Mouse (Mus musculus) spleen, adult 2 months (tissue): ENCODE results near the gene Crebrf. TPM values are rescaled to one million over a fixed set of nuclear protein-coding genes. Genes with fewer than 3 reads are reported as not detected.

Experiments used
- DNase-seq, 2 experiments: peaks; one replicate each; pipeline versions ENCODE4 v3.0.0 to v3.0.0-alpha.2; 2012 to 2021; ENCODE audit warnings: low spot score in 2 of 2, low read depth in 1 of 2
- H3K27ac ChIP-seq: fragments of 200-500 bp; 2 replicates; pipeline ENCODE4 v1.5.1; 2012; ENCODE audit warnings: low read length, inconsistent platforms; ENCODE audit not compliant: insufficient read depth
- H3K27me3 ChIP-seq: fragments of 200-500 bp; 2 replicates; pipeline ENCODE4 v1.6.1; 2012; ENCODE audit warnings: mild to moderate bottlenecking, moderate library complexity, low read length, inconsistent platforms; ENCODE audit not compliant: control insufficient read depth, insufficient read depth
- H3K36me3 ChIP-seq: fragments of 200-500 bp; 2 replicates; pipeline ENCODE4 v1.6.1; 2012; ENCODE audit warnings: mild to moderate bottlenecking, low read length, inconsistent platforms; ENCODE audit not compliant: control insufficient read depth, insufficient read depth
- H3K4me1 ChIP-seq: fragments of 200-500 bp; 2 replicates; pipeline ENCODE4 v1.6.1; 2011; ENCODE audit warnings: inconsistent platforms; ENCODE audit not compliant: control insufficient read depth, insufficient read depth, insufficient read length
- H3K4me3 ChIP-seq: fragments of 200-500 bp; 2 replicates; pipeline ENCODE4 v1.5.1; 2011; ENCODE audit warnings: mild to moderate bottlenecking, inconsistent platforms; ENCODE audit not compliant: insufficient read depth, insufficient read length; ENCODE audit errors: extremely low read depth
- CTCF ChIP-seq: fragments of 200-500 bp; IDR thresholded peaks from 2 replicates; pipeline ENCODE4 v1.5.1; 2011; ENCODE audit warnings: mild to moderate bottlenecking, inconsistent platforms; ENCODE audit not compliant: insufficient read depth, insufficient read length, insufficient replicate concordance; ENCODE audit errors: extremely low read depth
- POLR2A ChIP-seq: fragments of 200-500 bp; IDR thresholded peaks from 2 replicates; pipeline ENCODE4 v1.6.1; 2011; ENCODE audit warnings: low read depth, low read length, inconsistent platforms
- WGBS: fragments of 180-500 bp; shearing (Covaris S2); methylation state at CpG from one replicate; pipeline ENCODE4 v1.1.7; 2018; 5-methylcytosine and 5-hydroxymethylcytosine counted together
- polyA plus RNA-seq: library from polyadenylated mRNA; depleted of rRNA; stranded (reverse); fragments of >200 nt; gene quantifications from 2 replicates; pipeline ENCODE4 v1.2.3, GENCODE M21; 2012; rRNA removed

Crebrf gene
- 4.5 and 5.4 TPM in 2 replicates for polyA plus RNA-seq

DNA sequence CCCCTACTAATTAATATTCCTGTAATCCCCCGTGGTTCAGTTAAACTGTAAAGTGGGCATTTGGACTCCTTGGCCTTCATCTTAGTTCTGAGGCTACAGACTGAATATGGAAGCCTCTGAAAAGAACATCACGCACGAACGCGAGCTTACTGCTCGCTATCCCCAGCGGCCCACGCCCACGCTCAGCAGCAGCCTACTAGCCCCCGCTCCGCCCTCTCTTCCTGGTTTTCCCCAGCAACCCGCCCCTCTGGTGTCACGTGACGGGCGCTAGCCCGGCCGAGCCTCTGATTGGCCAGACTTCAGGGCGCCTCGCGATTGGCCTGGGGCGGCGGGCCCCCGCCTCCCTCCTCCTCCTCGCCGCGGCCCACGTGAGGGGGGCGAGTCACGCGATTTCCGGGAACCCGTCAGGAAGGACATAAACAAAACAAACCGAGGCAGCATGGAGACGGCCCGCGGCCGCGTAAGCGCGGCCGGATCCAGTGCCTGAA is at the start of gene Crebrf:
Crebrf (plus strand) TSS at position 380 of the 488 bp plus-strand sequence.
- H3K27ac ChIP-seq = peak within 1 kb of the TSS; percentile 85
- WGBS = under 1% methylated on average over 41 of the region's 41 CpGs
- H3K4me3 ChIP-seq = peak within 1 kb of the TSS; percentile 91
- TF ChIP-seq POLR2A = peak; percentile 67
- no peak for TF ChIP-seq CTCF
- H3K27me3 ChIP-seq = no peaks in the 10 kb centered on the region
- H3K36me3 ChIP-seq = peaks cover 2% of the 10 kb centered on the region
- peak; percentile 98 to 99 for DNase-seq
- no peaks in the 10 kb centered on the region; the same call in 1 of the 2 replicates for H3K4me1 ChIP-seq

DNA sequence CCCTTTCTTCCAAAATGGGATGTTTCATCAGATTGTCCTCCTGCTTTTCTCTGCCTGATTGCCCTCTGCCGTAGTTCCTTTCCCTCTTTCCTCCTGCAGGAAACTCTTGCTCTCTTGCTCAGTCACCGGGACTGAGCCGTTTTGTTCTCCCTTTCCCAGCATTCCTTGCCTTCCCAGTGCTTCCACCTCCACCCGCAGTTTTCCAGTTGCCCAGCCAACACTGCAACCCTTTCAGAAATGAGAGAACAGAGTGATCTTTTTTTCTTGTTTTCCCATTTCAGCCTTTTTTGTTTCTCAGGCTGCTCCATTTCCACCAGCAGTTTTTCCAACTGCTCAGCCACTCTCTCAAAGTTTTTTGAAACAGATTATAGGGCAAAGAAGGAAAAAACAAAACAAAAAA is 44.2 kb upstream of the Crebrf start:
- no peak overlapping the region for H3K4me3 ChIP-seq
- no peak for DNase-seq
- H3K4me1 ChIP-seq = peaks cover 2% of the 10 kb centered on the region; the same call in 1 of the 2 replicates
- H3K27ac ChIP-seq = no peak overlapping the region
- 57% methylated on average over 4 of the region's 4 CpGs for WGBS
- no peaks in the 10 kb centered on the region for H3K36me3 ChIP-seq
- H3K27me3 ChIP-seq = no peaks in the 10 kb centered on the region
- TF ChIP-seq POLR2A (no peak), CTCF (no peak)

DNA sequence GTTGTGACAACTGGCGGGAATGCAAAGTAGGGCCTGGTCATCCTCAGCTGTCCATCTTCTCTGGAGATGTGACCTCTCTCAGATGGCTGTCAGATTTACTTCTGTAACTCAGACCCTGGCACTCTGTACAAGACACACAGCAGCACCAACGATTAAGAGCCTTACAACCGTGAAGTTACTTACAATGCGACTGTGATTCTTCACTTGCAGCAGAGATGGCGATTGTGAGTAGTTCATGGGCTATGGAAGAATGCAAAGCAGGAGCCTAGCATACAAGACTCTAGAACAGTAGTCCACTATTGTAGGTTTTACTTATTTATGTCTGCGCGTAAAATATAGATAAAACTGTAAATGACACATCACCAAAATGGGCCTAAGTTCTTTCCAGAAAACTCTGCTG is 39.6 kb upstream of the Crebrf start:
- WGBS = 23% methylated on average over 7 of the region's 7 CpGs
- no peak overlapping the region for H3K27ac ChIP-seq
- peaks cover 4% of the 10 kb centered on the region; the same call in 1 of the 2 replicates for H3K36me3 ChIP-seq
- H3K27me3 ChIP-seq = no peaks in the 10 kb centered on the region
- no peak for DNase-seq
- TF ChIP-seq POLR2A (no peak), CTCF (no peak)
- peak overlapping the region; percentile 95 for H3K4me3 ChIP-seq
- H3K4me1 ChIP-seq = peaks cover 5% of the 10 kb centered on the region; the same call in 1 of the 2 replicates

DNA sequence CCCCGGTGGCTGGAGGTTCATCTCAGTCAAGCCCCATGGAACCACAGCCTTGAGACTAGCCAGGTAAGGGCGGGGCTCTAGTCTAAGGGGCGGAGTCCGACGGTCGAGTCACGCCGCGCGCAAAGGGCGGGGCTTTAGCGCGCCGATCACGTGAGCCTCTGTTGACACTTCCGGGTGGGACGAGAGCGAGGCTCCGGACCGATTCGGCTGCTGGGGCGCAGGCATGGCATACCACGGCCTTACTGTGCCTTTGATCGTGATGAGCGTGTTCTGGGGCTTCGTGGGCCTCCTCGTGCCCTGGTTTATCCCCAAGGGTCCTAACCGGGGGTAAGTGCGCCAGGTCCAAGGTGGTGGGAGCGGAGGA is 39.2 kb upstream of the Crebrf start:
- peak; percentile 84 to 89 for DNase-seq
- H3K27ac ChIP-seq = peak overlapping the region; percentile 95
- no peaks in the 10 kb centered on the region for H3K27me3 ChIP-seq
- TF ChIP-seq CTCF = no peak
- TF ChIP-seq POLR2A = peak; percentile 77
- H3K4me3 ChIP-seq = peak overlapping the region; percentile 95
- H3K4me1 ChIP-seq = peaks cover 5% of the 10 kb centered on the region; the same call in 1 of the 2 replicates
- WGBS = under 1% methylated on average over 30 of the region's 30 CpGs
- peaks cover 4% of the 10 kb centered on the region; the same call in 1 of the 2 replicates for H3K36me3 ChIP-seq

DNA sequence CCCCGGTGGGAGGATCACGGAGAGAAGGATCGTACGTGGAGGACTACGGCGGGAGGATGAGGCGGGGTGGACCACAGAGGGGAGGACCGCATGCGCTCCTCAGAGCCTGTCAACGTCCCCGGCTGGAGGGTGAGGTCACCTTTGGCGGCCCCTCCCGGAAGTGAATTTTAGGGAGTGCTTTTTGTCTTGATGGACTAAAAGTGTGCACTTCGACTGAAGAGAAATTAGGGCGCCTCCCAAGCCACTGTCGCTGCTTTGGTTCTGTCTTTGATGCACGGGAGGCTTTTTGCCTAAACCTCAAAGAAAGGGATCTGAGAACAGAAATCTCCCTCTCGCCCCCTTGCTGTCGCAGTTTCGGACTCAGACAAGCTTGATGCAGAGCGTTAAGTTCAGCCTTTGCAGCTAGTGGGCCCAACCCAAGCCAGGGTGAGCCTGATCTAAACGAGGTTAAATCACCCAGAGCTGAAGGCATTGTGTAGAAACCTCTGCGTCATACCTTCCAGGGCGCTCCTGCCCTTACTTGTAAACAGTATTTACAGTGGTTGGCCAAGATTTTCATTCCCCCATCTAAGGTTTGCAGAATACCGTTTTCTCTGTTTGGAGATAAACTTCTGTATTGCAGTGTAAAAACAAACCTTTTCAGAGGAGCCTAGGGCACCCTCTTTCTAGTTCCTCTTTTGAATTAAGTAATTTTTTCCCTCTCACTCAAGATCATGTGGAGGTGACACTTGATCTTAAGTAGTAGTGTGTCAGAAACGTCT is 38.7 kb upstream of the Crebrf start:
- peak overlapping the region; percentile 95 for H3K27ac ChIP-seq
- no peaks in the 10 kb centered on the region for H3K27me3 ChIP-seq
- H3K4me3 ChIP-seq = peak overlapping the region; percentile 95
- DNase-seq = peak in 1 of 2 experiments; percentile 55
- WGBS = under 1% methylated on average over 26 of the region's 26 CpGs
- H3K36me3 ChIP-seq = peaks cover 4% of the 10 kb centered on the region; the same call in 1 of the 2 replicates
- TF ChIP-seq POLR2A (no peak), CTCF (no peak)
- peaks cover 5% of the 10 kb centered on the region; the same call in 1 of the 2 replicates for H3K4me1 ChIP-seq

DNA sequence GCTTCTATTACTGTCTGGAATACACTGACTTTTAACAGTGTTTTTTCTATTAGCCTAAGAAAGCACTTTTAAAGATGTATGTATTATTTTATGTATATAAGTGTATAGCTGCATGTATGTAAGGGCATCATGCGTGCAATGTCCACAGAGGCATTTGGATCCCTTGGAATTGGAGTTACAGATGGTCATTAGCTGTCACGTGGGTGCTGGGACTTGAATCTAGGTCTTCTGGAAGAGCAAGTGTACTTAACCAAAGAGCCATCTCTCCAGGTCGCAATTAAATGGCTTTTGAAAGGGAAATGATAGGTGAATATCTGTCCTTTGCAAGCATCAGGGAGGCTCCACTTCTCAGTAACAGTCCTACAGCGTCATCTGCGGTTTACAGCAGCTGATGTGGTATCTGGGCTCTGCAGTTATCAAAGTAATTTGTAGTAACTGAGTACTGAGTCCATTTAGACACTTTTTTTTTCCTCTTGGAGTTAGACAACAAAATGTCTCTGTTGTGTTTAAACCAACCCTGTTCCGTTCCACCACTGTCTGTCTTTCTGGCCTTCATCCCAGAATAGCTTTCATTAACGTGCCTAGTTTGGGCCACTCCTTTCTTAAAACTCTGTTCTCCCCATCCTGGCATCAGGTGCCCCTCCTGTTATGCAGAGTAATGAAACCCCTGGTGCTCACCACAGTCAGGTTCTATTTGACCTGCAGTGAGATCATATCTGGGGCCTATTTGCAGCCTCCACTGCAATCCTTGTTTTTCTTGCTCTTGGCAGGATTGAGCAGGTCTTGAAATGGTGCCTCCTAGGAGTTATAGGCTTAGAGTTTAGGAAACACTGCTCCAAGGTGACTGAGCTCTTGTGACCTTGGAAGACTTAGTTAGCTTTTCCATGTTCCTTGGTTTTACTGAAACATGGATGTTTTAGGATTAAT is 37.5 kb upstream of the Crebrf start:
- Histone ChIP-seq H3K36me3 (peaks cover 4% of the 10 kb centered on the region; the same call in 1 of the 2 replicates), H3K27ac (no peak overlapping the region), H3K27me3 (no peaks in the 10 kb centered on the region), H3K4me1 (peaks cover 5% of the 10 kb centered on the region; the same call in 1 of the 2 replicates), H3K4me3 (no peak overlapping the region)
- 74% methylated on average over 7 of the region's 7 CpGs for WGBS
- DNase-seq = no peak
- TF ChIP-seq POLR2A (no peak), CTCF (no peak)
